Mouse (Mus musculus): ENCODE results near the gene Asprv1.

Asprv1 gene

DNA sequence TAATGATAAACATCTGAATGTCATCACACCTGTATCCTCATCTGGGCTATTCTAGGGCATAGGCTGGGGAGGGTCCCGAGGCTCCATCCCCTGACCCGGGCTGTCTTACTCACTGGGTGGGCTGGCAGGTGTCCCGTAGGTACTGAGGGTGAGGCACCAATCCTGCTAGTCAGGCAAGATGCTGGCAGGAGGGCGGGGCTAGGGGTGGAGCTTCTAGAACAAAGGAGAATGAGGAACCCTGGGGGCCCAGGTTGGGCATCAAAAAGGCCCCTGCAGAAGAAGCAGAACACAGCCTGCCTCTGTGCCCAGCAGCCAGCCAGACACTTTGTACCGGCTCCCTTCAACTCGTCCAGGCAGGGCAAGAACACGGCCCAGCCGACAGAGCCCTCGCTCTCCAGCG is at the start of gene Asprv1:
TSS of gene Asprv1 (plus strand) at position 219 of the 400 bp plus-strand sequence.
- no peak for DNase-seq (ENCODE audit: extremely low spot score, low read depth, low spot score)

DNA sequence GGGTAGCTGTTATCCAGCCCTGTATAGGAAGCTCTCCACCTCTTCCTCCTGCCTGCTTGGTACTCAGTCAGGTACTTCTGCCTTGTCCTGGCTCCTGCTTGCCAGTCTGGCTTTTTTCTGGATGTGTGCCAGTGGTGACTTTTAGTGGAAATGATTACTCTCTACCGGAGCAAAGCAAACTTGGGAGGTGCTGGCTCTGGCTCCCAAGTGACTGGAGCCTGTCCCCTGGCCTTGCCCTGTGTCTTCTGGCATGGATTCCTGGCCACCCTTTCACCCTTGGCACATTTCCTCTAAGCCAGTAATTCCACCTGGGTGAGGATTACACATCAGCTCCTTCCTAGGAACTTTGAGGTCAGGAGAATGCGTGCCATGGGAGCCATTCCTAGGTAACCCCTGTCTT is 49.6 kb upstream of the Asprv1 start:
- DNase-seq (ENCODE audit: extremely low spot score, low read depth, low spot score), result no peak

DNA sequence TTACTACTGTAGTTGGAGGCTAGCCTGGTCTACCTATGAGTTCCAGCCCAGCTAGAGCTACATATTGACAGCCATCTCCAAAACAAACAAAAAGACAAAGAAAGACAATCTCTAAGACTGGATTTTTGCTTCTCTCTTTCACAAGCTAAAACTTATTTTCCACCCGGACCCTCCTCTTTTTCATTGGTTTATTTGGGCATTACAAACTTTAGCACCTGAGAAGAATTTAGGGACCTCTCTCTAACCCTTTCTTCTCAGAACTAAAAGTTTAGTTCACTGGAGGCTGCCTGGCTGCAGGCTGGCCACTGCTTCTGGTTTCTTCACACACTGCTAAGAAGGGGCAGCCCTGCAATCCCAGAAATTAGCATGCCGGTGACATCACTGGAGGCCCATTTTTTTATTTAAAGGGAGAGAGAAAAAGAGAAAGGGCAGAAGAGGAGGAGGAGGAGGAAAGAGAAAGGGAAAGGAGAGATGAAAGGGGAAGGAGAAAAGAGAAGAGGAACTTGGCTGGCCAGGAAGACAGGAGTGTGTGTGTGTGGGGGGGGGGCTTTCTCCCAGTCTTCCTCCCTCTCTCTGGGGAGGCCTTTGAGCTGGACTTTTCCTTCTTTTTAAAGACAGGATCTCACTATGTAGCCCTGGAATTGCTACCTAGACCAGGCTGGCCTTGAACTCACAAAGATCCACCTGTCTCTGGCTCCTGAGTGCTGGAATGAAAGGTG is 48.7 kb upstream of the Asprv1 start:
- DNase-seq (ENCODE audit: extremely low spot score, low read depth, low spot score), result no peak

DNA sequence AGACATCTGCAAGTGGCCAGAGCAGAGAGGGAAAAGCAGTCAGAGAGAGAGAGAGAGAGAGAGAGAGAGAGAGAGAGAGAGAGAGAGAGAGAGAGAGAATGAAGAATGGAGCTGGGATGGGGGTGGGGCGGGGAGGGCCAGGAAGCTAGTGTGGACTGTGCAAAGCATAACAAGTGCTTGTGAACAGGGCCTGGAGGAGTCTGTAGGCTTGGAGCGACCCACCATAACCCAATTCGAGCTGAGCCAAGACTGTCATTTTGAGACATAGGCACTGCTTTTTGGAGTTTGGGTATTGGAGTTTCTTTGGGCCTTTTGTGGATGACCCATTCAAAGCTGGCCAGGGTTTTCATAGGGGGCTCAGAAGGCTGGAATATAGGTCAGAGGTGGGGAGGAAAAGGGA is 48.0 kb upstream of the Asprv1 start:
- DNase-seq (ENCODE audit: extremely low spot score, low read depth, low spot score), result no peak

DNA sequence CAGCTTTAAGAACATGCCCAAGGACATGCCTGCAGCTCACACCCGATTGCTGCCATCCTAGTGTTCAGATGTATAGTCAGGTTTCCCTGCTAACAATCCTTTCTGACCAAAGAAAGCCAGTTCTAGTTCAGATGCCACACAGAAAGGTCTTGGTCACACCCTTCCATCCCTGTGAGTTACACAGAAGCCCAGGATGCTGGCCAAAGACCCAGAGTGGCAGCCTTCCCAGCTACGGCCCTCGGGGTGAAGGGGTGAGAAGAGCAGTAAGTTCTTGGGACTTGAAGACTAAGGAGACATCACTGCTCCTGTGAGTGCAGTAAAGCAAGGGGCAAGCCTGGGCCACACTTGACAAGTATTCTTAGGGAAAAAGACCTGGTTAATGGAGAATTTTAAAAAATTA is 44.8 kb upstream of the Asprv1 start:
- DNase-seq (ENCODE audit: extremely low spot score, low read depth, low spot score), result no peak

DNA sequence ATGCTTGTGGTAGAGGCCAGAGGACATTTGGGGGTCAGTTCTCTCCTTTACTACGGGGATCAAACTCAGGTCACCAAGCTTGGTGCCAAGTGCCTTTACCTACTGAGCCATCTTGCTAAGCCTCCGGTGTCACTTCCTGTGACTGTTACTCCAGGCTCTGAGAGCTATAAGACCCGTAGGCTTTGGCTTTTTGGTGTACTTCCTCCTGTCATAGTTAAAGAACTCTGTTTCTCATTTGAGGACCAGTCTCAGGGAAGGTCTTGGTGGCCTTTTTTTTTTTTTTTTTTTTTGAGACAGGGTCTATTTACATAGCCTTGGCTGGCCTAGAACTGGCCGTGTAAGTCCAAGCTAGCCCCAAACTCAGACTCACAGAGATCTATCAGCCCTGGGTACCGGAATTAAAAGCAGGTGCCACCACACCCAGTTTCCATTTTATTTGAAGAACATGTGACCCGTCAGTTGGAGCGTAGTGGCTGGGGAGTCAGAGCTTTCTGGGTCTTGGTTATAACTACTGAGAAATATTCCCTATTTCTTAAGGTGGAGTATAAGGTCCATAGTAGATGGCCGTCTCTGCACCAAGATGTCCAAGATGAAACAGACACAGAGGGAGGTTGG is 44.3 kb upstream of the Asprv1 start:
- DNase-seq (ENCODE audit: extremely low spot score, low read depth, low spot score), result no peak

DNA sequence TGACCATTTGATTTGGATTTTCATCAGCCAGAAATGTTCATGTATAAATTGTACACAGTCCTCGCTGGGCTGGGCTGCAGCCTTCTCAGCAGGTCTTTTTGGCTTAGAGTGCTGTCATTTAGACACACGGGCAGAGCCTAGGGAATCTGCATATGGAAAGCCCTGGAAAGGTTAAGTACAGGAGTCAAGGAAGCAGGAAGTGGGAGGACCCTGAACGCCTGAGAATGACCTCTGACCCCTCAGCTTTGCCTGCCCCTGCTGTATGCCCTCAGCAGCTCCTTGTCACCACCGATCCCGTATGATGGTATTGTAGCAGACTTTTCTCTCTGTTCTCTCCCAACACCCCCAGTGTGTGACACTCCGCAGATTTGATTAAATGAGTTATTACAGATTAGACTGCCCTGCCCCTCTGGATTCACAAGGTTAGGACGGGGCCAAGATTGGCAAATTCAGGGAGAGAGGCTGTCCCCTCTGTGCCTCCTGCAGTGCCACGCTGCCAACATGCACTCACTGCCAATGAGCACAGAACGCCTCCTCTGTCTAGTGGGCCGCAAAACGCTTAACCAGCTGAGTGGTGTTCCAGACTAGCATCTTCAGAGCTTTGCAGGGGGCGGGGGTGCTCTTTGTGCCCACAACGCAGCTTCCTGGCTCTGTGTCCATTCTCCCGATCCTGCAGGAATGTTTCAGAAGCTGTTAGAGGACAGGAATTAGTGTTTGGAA is 43.5 kb upstream of the Asprv1 start:
- DNase-seq (ENCODE audit: extremely low spot score, low read depth, low spot score), result no peak

DNA sequence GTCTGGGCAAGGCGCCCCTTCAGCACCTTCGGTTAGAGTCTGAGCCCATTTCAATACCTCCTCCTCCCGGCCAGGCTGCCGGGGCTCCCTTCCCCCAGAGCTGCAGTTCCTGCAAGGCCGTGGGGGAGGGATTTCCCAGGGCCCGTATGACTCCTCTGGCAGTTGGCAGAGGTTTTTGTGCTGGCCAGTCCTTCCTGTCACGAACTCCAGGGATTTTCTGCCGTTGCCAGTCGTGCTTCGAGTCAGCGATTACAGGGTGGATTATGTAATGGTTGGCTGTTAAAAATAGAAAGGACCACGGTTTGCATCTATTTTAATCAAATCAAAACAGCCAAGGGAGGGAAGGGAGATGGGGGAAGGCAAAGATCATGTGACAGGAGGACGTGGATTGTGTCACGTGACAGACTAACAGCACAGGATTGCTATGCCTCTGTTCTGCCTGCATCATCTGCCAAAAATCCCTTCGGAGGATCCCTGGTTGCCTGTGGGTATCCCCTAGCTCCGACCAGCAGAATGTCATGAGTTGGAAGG is 42.8 kb upstream of the Asprv1 start:
- DNase-seq (ENCODE audit: extremely low spot score, low read depth, low spot score), result peak; percentile 31

DNA sequence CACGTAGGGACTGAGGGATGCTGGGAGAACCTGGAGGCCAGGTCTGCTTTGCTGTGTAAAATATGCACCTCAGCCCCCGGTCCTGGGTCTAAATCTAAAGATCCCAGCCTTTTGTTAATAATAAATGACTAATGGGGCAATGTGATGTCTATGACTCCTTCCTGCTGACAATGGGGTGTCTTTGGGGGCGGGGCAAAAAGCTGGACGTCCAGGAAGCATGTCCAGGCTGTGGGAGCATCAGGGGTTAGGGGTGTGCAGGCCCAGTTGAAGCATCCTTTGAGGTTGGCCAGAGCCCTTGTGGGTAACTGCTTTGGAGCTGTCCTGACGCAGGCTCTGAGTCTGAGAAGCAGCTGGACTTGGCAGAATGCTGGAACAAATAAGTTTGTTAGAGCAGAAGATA is 41.9 kb upstream of the Asprv1 start:
- no peak for DNase-seq (ENCODE audit: extremely low spot score, low read depth, low spot score)

DNA sequence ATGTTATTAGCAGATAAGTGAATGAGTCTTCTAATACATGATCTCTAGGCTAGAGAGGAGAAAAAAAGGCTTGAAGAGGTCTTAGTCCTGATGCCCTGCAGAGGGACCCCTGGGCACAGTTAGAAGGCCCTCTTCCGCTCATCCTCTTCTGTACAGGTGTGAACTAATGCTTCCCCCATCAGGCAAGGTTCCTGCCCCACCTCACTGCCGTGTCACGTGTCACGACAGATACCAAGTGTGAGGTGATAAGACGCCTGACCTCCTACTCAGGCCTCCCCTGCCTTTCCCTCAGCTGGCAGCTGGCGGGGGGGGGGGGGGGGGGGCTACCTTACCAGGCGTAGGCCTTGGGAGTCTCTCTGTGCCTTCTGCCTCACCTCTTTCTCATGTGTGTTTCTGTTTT is 39.5 kb upstream of the Asprv1 start:
- no peak for DNase-seq (ENCODE audit: extremely low spot score, low read depth, low spot score)

DNA sequence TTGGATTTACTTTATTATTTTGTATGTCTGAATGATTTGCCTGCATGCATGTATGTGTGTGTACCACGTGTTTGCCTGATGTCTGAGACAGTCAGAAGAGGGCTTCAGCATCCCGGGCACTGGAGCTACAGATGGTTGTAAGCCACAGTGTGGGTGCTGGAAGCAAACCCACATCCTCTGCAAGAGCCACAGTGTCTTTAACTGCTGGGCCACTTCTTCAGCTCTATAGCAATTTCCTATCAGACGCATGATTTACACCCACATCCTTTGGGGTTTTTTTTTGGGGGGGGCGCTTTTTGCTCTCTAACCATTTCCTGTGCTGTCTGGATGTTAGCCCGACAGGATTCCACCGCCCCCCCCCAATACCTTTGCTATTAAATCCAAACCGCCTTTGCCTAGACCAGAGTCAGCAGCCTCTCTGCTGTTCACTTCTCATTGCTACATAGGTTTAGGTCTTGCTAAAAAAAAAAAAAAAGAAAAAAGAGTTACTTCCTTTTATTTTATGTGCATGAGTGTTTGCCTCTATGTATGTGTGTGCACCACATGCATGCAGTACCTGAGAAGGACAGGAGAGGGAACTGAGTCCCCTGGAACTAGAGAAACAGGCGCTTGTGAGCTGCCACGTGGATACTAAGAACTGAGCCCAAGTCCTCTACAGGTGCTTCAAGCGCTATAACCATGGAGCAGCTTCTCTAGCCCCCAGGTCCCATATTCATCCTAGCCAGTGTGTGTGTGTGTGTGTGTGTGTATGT is 34.6 kb upstream of the Asprv1 start:
- no peak for DNase-seq (ENCODE audit: extremely low spot score, low read depth, low spot score)

DNA sequence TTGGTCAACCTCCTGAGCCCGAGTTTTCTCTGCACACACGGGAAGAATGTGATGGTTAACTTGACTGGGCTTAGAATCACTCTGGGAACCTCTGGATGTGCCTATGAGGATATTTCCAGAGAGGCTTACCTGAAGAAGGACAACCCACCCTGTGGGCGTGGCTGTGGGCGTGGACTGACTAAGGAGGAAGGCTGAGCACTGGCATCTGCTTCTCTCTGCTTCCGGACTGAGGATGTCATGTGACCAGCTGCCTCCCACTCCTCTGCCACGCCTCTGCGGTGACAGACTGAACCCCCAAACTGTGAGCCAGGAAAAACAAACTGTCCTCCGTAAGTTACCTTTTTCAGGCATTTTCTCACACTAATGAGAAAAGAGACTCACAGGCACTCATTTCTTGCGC is 33.3 kb upstream of the Asprv1 start:
- no peak for DNase-seq (ENCODE audit: extremely low spot score, low read depth, low spot score)

DNA sequence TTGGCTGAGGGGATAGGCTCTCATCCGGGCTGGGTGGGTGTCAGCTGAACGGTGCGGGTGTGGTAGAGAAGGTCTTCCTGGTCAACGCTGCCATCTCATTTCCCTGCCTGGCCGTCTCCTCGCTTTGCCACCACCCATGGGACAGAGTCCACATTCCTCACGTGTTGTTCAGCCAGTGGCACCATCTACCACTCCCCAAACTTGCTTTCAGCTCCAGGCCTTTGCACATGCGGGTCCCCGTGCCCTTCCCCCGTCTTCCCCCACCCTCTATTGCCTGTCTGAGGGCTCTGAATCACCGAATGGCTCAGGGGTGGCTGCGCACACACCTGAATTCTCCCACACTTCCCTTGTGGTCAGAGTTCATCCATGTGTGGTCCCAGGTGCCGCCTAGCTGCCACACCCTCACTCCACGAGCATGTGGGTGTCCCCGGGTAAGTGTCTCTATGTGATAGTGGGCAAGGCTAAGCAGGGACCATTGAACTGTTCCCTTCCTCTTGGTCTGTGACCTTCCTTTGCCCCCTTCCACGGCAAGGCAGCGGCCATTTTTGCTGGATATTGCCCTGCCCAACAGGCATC is 32.0 kb upstream of the Asprv1 start:
- DNase-seq (ENCODE audit: extremely low spot score, low read depth, low spot score), result no peak

DNA sequence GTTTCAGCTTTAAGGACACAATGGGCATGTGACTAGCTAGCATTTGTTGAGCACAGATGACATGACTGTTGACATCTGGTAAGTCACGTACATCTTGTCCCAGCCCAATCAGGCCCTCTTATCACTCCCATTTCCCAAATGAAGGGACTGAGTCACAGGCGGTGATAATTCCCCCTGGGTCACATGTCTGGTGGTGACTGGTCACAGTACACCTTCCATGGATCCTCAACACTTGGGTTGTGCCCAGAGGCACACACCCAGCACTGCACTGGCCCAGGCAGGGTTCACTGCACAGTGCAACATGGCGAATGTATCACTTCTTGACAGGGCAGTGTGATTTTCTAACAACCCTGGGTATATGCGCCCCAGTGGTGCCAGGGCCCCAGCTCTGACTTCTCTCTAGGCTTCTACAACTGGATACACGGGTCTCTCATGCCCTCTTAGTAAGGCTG is 29.2 kb upstream of the Asprv1 start:
- no peak for DNase-seq (ENCODE audit: extremely low spot score, low read depth, low spot score)

DNA sequence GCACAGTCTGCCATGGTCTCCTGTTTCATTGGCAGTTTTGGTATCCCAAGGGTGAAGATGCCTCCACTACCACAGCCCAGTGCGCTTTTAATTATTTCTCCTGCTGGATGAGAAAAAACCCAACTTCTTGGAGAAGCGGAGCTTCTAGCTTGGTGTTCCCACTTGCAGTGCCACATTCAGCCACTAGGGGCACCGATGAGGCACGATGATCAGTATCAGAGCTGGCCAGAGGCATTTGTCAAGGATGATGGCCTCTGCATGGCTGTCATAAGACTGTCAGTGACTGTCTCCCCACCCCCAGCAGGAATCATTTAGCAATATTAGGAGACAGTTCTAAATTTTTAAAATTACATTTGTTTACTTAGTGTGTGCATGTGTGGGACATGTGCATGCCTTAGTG is 28.8 kb upstream of the Asprv1 start:
- no peak for DNase-seq (ENCODE audit: extremely low spot score, low read depth, low spot score)

DNA sequence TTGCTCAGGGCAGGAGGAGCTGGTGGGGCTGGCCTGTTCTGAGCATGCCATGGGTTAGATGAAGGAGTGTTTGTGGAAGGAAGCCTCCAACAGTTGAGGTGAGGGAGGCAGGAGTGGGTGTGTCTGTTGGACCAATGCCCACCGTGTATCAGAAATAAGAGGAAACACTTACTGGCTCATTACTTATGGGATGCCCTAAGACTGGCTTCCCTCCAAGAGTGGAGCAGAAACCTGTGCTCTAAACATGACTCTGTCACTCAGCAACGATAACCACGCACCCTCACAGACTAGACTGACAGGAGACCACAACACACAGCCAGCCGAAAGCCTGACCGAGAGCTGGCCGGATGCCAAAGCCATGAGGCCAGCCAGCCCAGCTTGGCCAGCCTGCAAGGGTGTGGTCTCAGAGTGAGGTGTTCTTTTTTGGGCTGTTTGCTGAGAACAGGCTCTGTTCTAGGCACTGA is 28.0 kb upstream of the Asprv1 start:
- no peak for DNase-seq (ENCODE audit: extremely low spot score, low read depth, low spot score)

DNA sequence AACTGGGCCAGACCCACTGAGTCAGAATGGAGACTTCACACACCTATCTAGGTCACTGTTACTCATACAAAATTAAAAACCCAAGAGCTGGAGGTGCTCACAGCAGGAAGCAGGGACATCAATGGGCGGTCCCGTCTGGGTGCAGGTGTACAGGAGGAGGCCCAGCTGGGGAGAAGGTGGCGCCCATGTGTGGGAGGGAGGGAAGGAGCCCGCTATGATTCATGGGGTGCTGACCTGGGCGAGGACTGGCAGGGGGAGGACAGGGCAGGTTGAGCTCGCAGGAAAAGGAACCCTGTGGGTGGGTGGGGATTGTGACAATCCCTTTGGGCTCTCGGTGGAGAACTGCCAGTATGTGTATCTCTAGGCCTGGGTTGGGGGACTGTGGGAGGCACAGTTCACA is 22.7 kb upstream of the Asprv1 start:
- no peak for DNase-seq (ENCODE audit: extremely low spot score, low read depth, low spot score)

DNA sequence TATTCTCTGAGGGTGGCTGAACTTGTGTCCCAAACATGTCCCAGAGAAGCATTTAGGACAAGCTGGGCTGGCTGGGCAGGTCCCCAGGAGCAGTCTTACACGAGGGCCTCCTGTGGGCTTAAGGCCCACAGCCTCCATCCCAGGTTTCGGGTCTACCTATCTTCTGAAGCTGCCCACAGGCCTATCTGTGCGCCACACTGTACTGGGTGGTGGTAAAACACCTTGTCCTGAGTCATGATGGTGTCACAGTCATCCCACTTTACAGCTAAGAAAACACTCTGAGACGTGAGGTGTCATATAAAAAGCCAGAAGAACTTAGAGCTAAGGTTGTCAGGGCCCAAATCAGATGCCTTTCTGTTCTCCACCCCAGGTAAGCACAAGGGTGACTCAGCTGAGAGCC is 21.7 kb upstream of the Asprv1 start:
- DNase-seq (ENCODE audit: extremely low spot score, low read depth, low spot score), result no peak

DNA sequence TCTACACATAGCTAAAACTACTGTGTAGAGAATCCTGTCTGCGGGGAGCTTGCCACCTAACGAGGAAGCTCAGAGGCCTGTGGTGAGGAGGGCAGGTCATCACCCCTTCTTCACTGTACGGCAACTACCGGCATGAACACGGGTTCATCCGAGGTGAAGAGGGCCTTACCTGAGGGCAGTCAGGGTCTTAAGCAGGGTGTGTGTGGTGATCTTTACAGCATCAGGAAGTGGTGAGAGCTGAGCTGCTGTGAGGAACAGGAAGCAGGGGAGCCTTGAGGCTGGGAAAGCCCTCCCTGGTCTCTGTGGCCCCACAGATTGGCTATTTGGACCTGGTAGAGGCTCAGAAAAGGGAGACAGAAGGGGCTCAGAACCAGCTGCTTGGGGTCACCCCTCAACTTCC is 20.5 kb upstream of the Asprv1 start:
- no peak for DNase-seq (ENCODE audit: extremely low spot score, low read depth, low spot score)

DNA sequence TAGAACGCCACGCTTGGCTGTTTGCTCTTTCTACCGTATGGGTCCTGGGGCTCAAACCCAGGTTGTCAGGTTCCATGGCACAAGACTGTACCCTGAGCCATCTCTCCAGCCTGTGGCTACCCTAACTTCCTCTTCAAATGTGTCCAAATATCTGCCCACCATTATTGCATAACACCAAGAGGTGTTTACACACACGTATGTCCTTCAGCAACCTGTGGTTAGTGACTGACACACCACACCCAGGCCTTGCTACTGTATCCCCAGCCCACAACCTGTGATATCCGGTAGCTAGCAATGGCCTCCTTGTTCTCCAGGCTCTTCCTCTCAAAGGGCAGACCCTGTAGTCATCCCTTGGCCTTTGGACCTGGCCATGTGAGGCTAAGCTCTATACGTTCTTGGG is 18.7 kb upstream of the Asprv1 start:
- no peak for DNase-seq (ENCODE audit: extremely low spot score, low read depth, low spot score)

DNA sequence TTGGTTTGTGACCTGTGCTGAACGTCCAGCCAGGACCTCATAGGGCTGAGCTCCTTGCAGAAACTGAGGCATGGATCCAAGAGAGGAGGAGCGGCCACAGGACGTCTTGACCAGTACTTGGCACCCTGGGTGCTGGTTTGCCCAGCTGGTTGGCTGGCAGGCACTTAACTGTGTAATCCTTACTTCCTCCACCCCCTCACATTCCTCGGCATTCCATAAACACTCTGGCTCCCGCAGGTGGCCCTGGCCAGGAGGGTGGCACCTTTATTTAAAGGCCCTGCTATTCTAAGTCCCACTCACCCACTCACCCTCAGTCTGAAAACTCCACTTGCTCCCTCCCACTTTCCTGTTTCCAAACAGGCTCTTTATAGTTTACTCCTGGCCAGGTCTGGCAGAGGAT is 17.2 kb upstream of the Asprv1 start:
- DNase-seq (ENCODE audit: extremely low spot score, low read depth, low spot score), result no peak

Measured in hindlimb bud, embryonic 11.5 days (tissue).